Mouse (Mus musculus): ENCODE results near the gene Cdk19. TPM values are rescaled to one million over a fixed set of nuclear protein-coding genes. Genes with fewer than 3 reads are reported as not detected.
A peak's percentile ranks its signal among the peaks of the same experiment; 100 is the strongest.

The Cdk19 gene
- polyA plus RNA-seq, 1 experiment from 2014 or later: 9.1 TPM

GRCm38 (mm10) chr10:40378284-40378683 lies 38.9 kb downstream of the Cdk19 start:
- Histone ChIP-seq H3K4me2 (ENCODE audit: low read length) (no peak overlapping the region), H3K27ac (replicated peaks in 1 of 2; ENCODE audit: control insufficient read depth in 1 of 2, insufficient read depth in 1 of 2, low read depth in 2 of 2, low read length in 2 of 2) (no peak overlapping the region), H3K36me3 (ENCODE audit: control insufficient read depth, insufficient read depth, low read length) (no peaks in the 10 kb centered on the region), H3K4me1 (ENCODE audit: control insufficient read depth in 2 of 2, insufficient read depth in 2 of 2, low read length in 2 of 2) (0 out of 4 replicates have a peak, but pooled peaks cover 0 to 2% of the 10 kb centered on the region in 2 experiments), H3K4me3 (ENCODE audit: control insufficient read depth in 1 of 2, insufficient read depth in 1 of 2, low read depth in 1 of 2, low read length in 2 of 2) (no peak overlapping the region), H3K9ac (ENCODE audit: low read length) (no peak overlapping the region), H3K9me3 (ENCODE audit: control insufficient read depth, low read length) (no peaks in the 10 kb centered on the region), H3K27me3 (ENCODE audit: control insufficient read depth, insufficient read depth, low read length) (no peaks in the 10 kb centered on the region)
- WGBS: 92% methylated on average over 4 of the region's 4 CpGs
- no peak for ATAC-seq (ENCODE audit: insufficient number of reproducible peaks, insufficient read depth, low FRiP score, low read depth)

- Histone ChIP-seq H3K9ac (ENCODE audit: low read length) (no peak overlapping the region), H3K4me1 (ENCODE audit: control insufficient read depth in 2 of 2, insufficient read depth in 2 of 2, low read length in 2 of 2) (0 out of 4 replicates have a peak, but pooled peaks cover 0 to 2% of the 10 kb centered on the region in 2 experiments), H3K27me3 (ENCODE audit: control insufficient read depth, insufficient read depth, low read length) (no peaks in the 10 kb centered on the region), H3K36me3 (ENCODE audit: control insufficient read depth, insufficient read depth, low read length) (no peaks in the 10 kb centered on the region), H3K4me2 (ENCODE audit: low read length) (no peak overlapping the region), H3K9me3 (ENCODE audit: control insufficient read depth, low read length) (no peaks in the 10 kb centered on the region), H3K4me3 (ENCODE audit: control insufficient read depth in 1 of 2, insufficient read depth in 1 of 2, low read depth in 1 of 2, low read length in 2 of 2) (no peak overlapping the region), H3K27ac (replicated peaks in 1 of 2; ENCODE audit: control insufficient read depth in 1 of 2, insufficient read depth in 1 of 2, low read depth in 2 of 2, low read length in 2 of 2) (0 out of 4 replicates have a peak overlapping the region, but pooled peaks of 1 of the 2 experiments have one; percentile 6)
- ATAC-seq (ENCODE audit: insufficient number of reproducible peaks, insufficient read depth, low FRiP score, low read depth): no peak
- 46% methylated on average over 1 of the region's 1 CpGs for WGBS
These were observed 40.3 kb downstream of the Cdk19 start for GRCm38 (mm10) chr10:40379682-40380081.

- Histone ChIP-seq H3K4me3 (ENCODE audit: control insufficient read depth in 1 of 2, insufficient read depth in 1 of 2, low read depth in 1 of 2, low read length in 2 of 2) (no peak overlapping the region), H3K4me2 (ENCODE audit: low read length) (no peak overlapping the region), H3K4me1 (ENCODE audit: control insufficient read depth in 2 of 2, insufficient read depth in 2 of 2, low read length in 2 of 2) (no peaks in the 10 kb centered on the region), H3K27ac (replicated peaks in 1 of 2; ENCODE audit: control insufficient read depth in 1 of 2, insufficient read depth in 1 of 2, low read depth in 2 of 2, low read length in 2 of 2) (no peak overlapping the region), H3K9me3 (ENCODE audit: control insufficient read depth, low read length) (no peaks in the 10 kb centered on the region), H3K9ac (ENCODE audit: low read length) (no peak overlapping the region), H3K36me3 (ENCODE audit: control insufficient read depth, insufficient read depth, low read length) (no peaks in the 10 kb centered on the region), H3K27me3 (ENCODE audit: control insufficient read depth, insufficient read depth, low read length) (no peaks in the 10 kb centered on the region)
- 86% methylated on average over 3 of the region's 3 CpGs for WGBS
- ATAC-seq (ENCODE audit: insufficient number of reproducible peaks, insufficient read depth, low FRiP score, low read depth): no peak
These were observed 46.0 kb downstream of the Cdk19 start for GRCm38 (mm10) chr10:40385397-40385796.

DNA sequence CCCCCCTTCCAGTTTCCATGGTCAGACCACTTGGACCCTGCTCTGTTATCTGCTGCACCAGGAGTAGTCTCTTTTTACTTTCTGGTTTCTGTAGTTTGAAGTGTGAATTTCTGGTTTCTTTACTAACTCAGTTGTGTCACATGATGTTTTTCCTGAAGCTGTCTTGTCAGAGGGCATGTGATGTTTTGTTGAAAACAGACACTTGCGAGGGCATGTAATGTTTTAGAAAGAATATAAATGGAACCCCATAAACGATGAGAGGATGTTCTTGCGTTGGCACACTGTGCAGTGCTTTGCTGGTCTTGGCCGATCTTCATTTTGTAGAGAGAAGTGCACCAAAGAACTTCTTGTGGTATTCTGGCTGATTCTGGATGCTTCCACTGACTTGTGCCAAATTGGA lies 46.8 kb downstream of the Cdk19 start:
- Histone ChIP-seq H3K27ac (replicated peaks in 1 of 2; ENCODE audit: control insufficient read depth in 1 of 2, insufficient read depth in 1 of 2, low read depth in 2 of 2, low read length in 2 of 2) (no peak overlapping the region), H3K4me2 (ENCODE audit: low read length) (no peak overlapping the region), H3K4me1 (ENCODE audit: control insufficient read depth in 2 of 2, insufficient read depth in 2 of 2, low read length in 2 of 2) (no peaks in the 10 kb centered on the region), H3K27me3 (ENCODE audit: control insufficient read depth, insufficient read depth, low read length) (no peaks in the 10 kb centered on the region), H3K4me3 (ENCODE audit: control insufficient read depth in 1 of 2, insufficient read depth in 1 of 2, low read depth in 1 of 2, low read length in 2 of 2) (no peak overlapping the region), H3K36me3 (ENCODE audit: control insufficient read depth, insufficient read depth, low read length) (no peaks in the 10 kb centered on the region), H3K9ac (ENCODE audit: low read length) (no peak overlapping the region), H3K9me3 (ENCODE audit: control insufficient read depth, low read length) (no peaks in the 10 kb centered on the region)
- 85% methylated on average over 4 of the region's 4 CpGs for WGBS
- no peak for ATAC-seq (ENCODE audit: insufficient number of reproducible peaks, insufficient read depth, low FRiP score, low read depth)

- Histone ChIP-seq H3K4me3 (ENCODE audit: control insufficient read depth in 1 of 2, insufficient read depth in 1 of 2, low read depth in 1 of 2, low read length in 2 of 2) (no peak overlapping the region), H3K9me3 (ENCODE audit: control insufficient read depth, low read length) (no peaks in the 10 kb centered on the region), H3K4me2 (ENCODE audit: low read length) (no peak overlapping the region), H3K27me3 (ENCODE audit: control insufficient read depth, insufficient read depth, low read length) (no peaks in the 10 kb centered on the region), H3K4me1 (ENCODE audit: control insufficient read depth in 2 of 2, insufficient read depth in 2 of 2, low read length in 2 of 2) (peaks cover 0 to 3% of the 10 kb centered on the region in 2 experiments; a peak in 2 of 4 replicates), H3K27ac (replicated peaks in 1 of 2; ENCODE audit: control insufficient read depth in 1 of 2, insufficient read depth in 1 of 2, low read depth in 2 of 2, low read length in 2 of 2) (no peak overlapping the region), H3K9ac (ENCODE audit: low read length) (no peak overlapping the region), H3K36me3 (ENCODE audit: control insufficient read depth, insufficient read depth, low read length) (no peaks in the 10 kb centered on the region)
- 69% methylated on average over 2 of the region's 2 CpGs for WGBS
- ATAC-seq (ENCODE audit: insufficient number of reproducible peaks, insufficient read depth, low FRiP score, low read depth): no peak
These were observed 54.2 kb downstream of the Cdk19 start for GRCm38 (mm10) chr10:40393447-40394143.

DNA sequence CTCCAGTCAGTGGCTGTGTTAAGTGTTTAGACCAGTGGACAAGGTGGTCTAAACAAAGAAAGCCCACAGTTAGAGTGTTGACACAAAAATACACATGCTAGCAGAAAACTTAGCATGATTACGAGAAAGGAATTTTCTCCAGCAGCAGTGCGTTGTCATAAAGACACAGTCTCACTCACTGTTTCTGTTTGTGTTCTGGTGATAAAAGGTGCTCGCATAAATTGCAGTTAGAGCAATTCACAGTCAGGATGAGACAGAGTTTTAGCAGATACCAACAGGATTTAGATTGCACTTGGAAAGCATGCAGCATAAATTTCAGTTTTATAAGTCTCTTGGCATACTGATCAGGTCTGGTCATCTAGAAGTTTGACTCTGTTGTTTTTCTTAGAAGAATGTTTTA lies 59.5 kb downstream of the Cdk19 start:
- H3K4me3 ChIP-seq (ENCODE audit: control insufficient read depth in 1 of 2, insufficient read depth in 1 of 2, low read depth in 1 of 2, low read length in 2 of 2): no peak overlapping the region
- no peaks in the 10 kb centered on the region for H3K27me3 ChIP-seq (ENCODE audit: control insufficient read depth, insufficient read depth, low read length)
- H3K9me3 ChIP-seq (ENCODE audit: control insufficient read depth, low read length): no peaks in the 10 kb centered on the region
- no peak overlapping the region for H3K4me2 ChIP-seq (ENCODE audit: low read length)
- H3K4me1 ChIP-seq (ENCODE audit: control insufficient read depth in 2 of 2, insufficient read depth in 2 of 2, low read length in 2 of 2): peaks cover 0 to 8% of the 10 kb centered on the region in 2 experiments; a peak in 2 of 4 replicates
- WGBS: 54% methylated on average over 3 of the region's 3 CpGs
- ATAC-seq (ENCODE audit: insufficient number of reproducible peaks, insufficient read depth, low FRiP score, low read depth): no peak
- H3K36me3 ChIP-seq (ENCODE audit: control insufficient read depth, insufficient read depth, low read length): no peaks in the 10 kb centered on the region
- no peak overlapping the region for H3K9ac ChIP-seq (ENCODE audit: low read length)
- peak overlapping the region; percentile 20 to 56; a peak in 1 of 4 replicates for H3K27ac ChIP-seq (replicated peaks in 1 of 2; ENCODE audit: control insufficient read depth in 1 of 2, insufficient read depth in 1 of 2, low read depth in 2 of 2, low read length in 2 of 2)

DNA sequence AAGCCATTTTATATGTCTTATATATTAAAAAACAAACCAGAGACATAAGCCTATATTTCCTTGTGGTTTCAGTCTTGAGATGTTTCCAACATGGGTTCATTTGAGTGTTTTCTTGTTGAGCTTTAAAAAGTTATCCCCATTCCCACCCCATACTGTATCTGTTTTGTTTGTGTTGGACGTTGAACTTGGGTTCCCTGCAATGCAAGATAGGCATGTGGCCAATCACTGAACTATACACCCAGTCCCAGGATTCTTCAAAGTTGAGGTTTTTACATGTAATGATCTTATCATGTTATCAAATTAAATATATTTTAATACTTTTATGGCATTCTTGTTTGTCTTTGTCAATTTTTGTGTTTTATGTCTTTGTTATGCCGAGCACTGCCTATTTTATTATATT lies 60.0 kb downstream of the Cdk19 start:
- 62% methylated on average over 2 of the region's 2 CpGs for WGBS
- Histone ChIP-seq H3K36me3 (ENCODE audit: control insufficient read depth, insufficient read depth, low read length) (no peaks in the 10 kb centered on the region), H3K9me3 (ENCODE audit: control insufficient read depth, low read length) (no peaks in the 10 kb centered on the region), H3K4me2 (ENCODE audit: low read length) (no peak overlapping the region), H3K9ac (ENCODE audit: low read length) (no peak overlapping the region), H3K4me3 (ENCODE audit: control insufficient read depth in 1 of 2, insufficient read depth in 1 of 2, low read depth in 1 of 2, low read length in 2 of 2) (no peak overlapping the region), H3K27me3 (ENCODE audit: control insufficient read depth, insufficient read depth, low read length) (no peaks in the 10 kb centered on the region), H3K27ac (replicated peaks in 1 of 2; ENCODE audit: control insufficient read depth in 1 of 2, insufficient read depth in 1 of 2, low read depth in 2 of 2, low read length in 2 of 2) (no peak overlapping the region), H3K4me1 (ENCODE audit: control insufficient read depth in 2 of 2, insufficient read depth in 2 of 2, low read length in 2 of 2) (peaks cover 0 to 8% of the 10 kb centered on the region in 2 experiments; a peak in 2 of 4 replicates)
- no peak for ATAC-seq (ENCODE audit: insufficient number of reproducible peaks, insufficient read depth, low FRiP score, low read depth)

GRCm38 (mm10) chr10:40400293-40400692 lies 60.9 kb downstream of the Cdk19 start:
- 82% methylated on average over 4 of the region's 4 CpGs for WGBS
- Histone ChIP-seq H3K9ac (ENCODE audit: low read length) (no peak overlapping the region), H3K4me2 (ENCODE audit: low read length) (no peak overlapping the region), H3K4me1 (ENCODE audit: control insufficient read depth in 2 of 2, insufficient read depth in 2 of 2, low read length in 2 of 2) (peaks cover 0 to 8% of the 10 kb centered on the region in 2 experiments; a peak in 2 of 4 replicates), H3K36me3 (ENCODE audit: control insufficient read depth, insufficient read depth, low read length) (no peaks in the 10 kb centered on the region), H3K27me3 (ENCODE audit: control insufficient read depth, insufficient read depth, low read length) (no peaks in the 10 kb centered on the region), H3K27ac (replicated peaks in 1 of 2; ENCODE audit: control insufficient read depth in 1 of 2, insufficient read depth in 1 of 2, low read depth in 2 of 2, low read length in 2 of 2) (no peak overlapping the region), H3K4me3 (ENCODE audit: control insufficient read depth in 1 of 2, insufficient read depth in 1 of 2, low read depth in 1 of 2, low read length in 2 of 2) (no peak overlapping the region), H3K9me3 (ENCODE audit: control insufficient read depth, low read length) (no peaks in the 10 kb centered on the region)
- no peak for ATAC-seq (ENCODE audit: insufficient number of reproducible peaks, insufficient read depth, low FRiP score, low read depth)
